Mouse (Mus musculus) spleen, adult 2 months (tissue): Measurements from ENCODE around the gene Prkar2b.

ENCODE experiments used
- CTCF ChIP-seq: fragments of 200-500 bp; IDR thresholded peaks from 2 replicates; pipeline ENCODE4 v1.5.1; 2011; ENCODE audit warnings: mild to moderate bottlenecking, inconsistent platforms; ENCODE audit not compliant: insufficient read depth, insufficient read length, insufficient replicate concordance; ENCODE audit errors: extremely low read depth
- POLR2A ChIP-seq: fragments of 200-500 bp; IDR thresholded peaks from 2 replicates; pipeline ENCODE4 v1.6.1; 2011; ENCODE audit warnings: low read depth, low read length, inconsistent platforms

DNA sequence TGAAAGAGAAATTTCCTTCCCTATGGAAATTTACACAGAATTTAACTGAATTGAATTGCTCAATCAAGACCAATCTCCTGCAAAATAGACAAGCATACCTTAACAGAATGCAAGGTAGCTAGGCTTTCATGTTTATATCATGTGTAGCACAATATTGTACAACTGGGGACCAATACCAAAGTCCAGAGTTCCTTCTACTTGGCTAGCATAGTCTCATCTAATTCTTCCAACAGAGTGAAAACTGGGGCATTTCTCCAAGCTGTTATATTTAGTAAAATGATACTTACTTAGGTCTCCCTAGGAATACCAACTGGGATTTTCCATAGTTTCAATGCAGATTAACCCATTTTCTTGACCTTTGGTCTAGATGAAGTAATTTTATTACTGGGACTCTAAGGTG, 122.1 kb downstream of the Prkar2b start:
- TF ChIP-seq POLR2A (no peak), CTCF (no peak)
